Mouse (Mus musculus) myocyte (in vitro differentiated cells): ENCODE measurements around the gene Asphd1. TPM values are rescaled to one million over a fixed set of nuclear protein-coding genes. Genes with fewer than 3 reads are reported as not detected.

Experiments
- H3K27me3 ChIP-seq: one replicate; pipeline ENCODE4 v1.6.1; 2011; ENCODE audit not compliant: control insufficient read depth, insufficient read depth, insufficient read length
- H3K36me3 ChIP-seq: one replicate; pipeline ENCODE4 v1.6.1; 2011; ENCODE audit not compliant: control insufficient read depth, insufficient read depth
- H3K4me2 ChIP-seq: one replicate; pipeline ENCODE4 v1.6.1; 2011; ENCODE audit warnings: low read depth, control low read depth
- H3K4me3 ChIP-seq: one replicate; pipeline ENCODE4 v1.5.1; 2011; ENCODE audit warnings: mild to moderate bottlenecking, control low read depth, moderate library complexity
- H3K79me2 ChIP-seq: one replicate; pipeline ENCODE4 v1.6.1; 2011; ENCODE audit not compliant: control insufficient read depth, insufficient read depth
- H3ac ChIP-seq: one replicate; pipeline ENCODE4 v1.6.1; 2011; ENCODE audit not compliant: control insufficient read depth, insufficient read length
- CEBPB ChIP-seq: IDR thresholded peaks from 2 replicates; pipeline ENCODE4 v1.6.1; 2011; ENCODE audit warnings: mild to moderate bottlenecking, moderate library complexity; ENCODE audit not compliant: poor library complexity, insufficient read depth, severe bottlenecking
- E2F4 ChIP-seq: IDR thresholded peaks from one replicate; pipeline ENCODE4 v1.6.1; 2011; ENCODE audit warnings: mild to moderate bottlenecking, control low read depth, moderate library complexity; ENCODE audit not compliant: insufficient read depth
- MAX ChIP-seq: IDR thresholded peaks from one replicate; pipeline ENCODE4 v1.6.1; 2011; ENCODE audit warnings: low read depth, mild to moderate bottlenecking, control low read depth
- MYOD1 ChIP-seq, 3 experiments: IDR thresholded peaks; one replicate each; pipeline ENCODE4 v1.6.1; 2011; ENCODE audit warnings: control low read depth in 2 of 3, low read depth in 2 of 3, mild to moderate bottlenecking in 2 of 3, moderate library complexity in 1 of 3; ENCODE audit not compliant: insufficient read length in 2 of 3, control insufficient read depth in 1 of 3
- MYOG ChIP-seq, 3 experiments: IDR thresholded peaks; one replicate each; pipeline ENCODE4 v1.6.1; 2011; ENCODE audit warnings: control low read depth in 2 of 3, low read depth in 2 of 3, mild to moderate bottlenecking in 2 of 3; ENCODE audit not compliant: insufficient read length in 2 of 3, control insufficient read depth in 1 of 3, insufficient read depth in 1 of 3
- POLR2A ChIP-seq: IDR thresholded peaks from one replicate; pipeline ENCODE4 v1.6.1; 2011; ENCODE audit warnings: low read depth, mild to moderate bottlenecking, control low read depth, moderate library complexity; ENCODE audit not compliant: insufficient read length
- POLR2AphosphoS2 ChIP-seq: IDR thresholded peaks from one replicate; pipeline ENCODE4 v1.6.1; 2011; ENCODE audit warnings: low read depth, control low read depth; ENCODE audit not compliant: insufficient read length
- REST ChIP-seq: IDR thresholded peaks from one replicate; pipeline ENCODE4 v1.6.1; 2011; ENCODE audit warnings: mild to moderate bottlenecking, control low read depth, moderate library complexity; ENCODE audit not compliant: insufficient read depth, insufficient read length
- SRF ChIP-seq: IDR thresholded peaks from one replicate; pipeline ENCODE4 v1.6.1; 2011; ENCODE audit warnings: low read depth; ENCODE audit not compliant: control insufficient read depth, insufficient read length
- TCF12 ChIP-seq: IDR thresholded peaks from one replicate; pipeline ENCODE4 v1.6.1; 2011; ENCODE audit warnings: mild to moderate bottlenecking, control low read depth; ENCODE audit not compliant: poor library complexity, insufficient read depth, severe bottlenecking
- TCF3 ChIP-seq: IDR thresholded peaks from one replicate; pipeline ENCODE4 v1.6.1; 2011; ENCODE audit warnings: low read depth, control low read depth; ENCODE audit not compliant: insufficient read length
- USF1 ChIP-seq: IDR thresholded peaks from one replicate; pipeline ENCODE4 v1.6.1; 2011; ENCODE audit warnings: low read depth, mild to moderate bottlenecking, control low read depth, moderate library complexity
- polyA plus RNA-seq: library from polyadenylated mRNA; unstranded; fragments of >200 nt; fragmentation: generic; extraction: Trizol; gene quantifications from one replicate; pipeline ENCODE4 v1.2.1, GENCODE M21; 2012; ENCODE audit warnings: missing spikeins

Asphd1 gene
- 0.11 TPM for polyA plus RNA-seq

- Histone ChIP-seq H3K4me2 (peak within 1 kb of the TSS; percentile 69), H3ac (no peak within 1 kb of the TSS), H3K79me2 (no peaks in the 10 kb centered on the region), H3K36me3 (peaks cover 4% of the 10 kb centered on the region), H3K4me3 (no peak within 1 kb of the TSS), H3K27me3 (peaks cover 16% of the 10 kb centered on the region)
- TF ChIP-seq MYOG (IDR thresholded peaks at IDR 0.05; ENCODE audit: control insufficient read depth in 1 of 3, insufficient read depth in 1 of 3, insufficient read length in 2 of 3, low read depth in 2 of 3), result no peak
- no peak for TF ChIP-seq MAX
- no peak for TF ChIP-seq REST
- no peak for TF ChIP-seq SRF
- TF ChIP-seq CEBPB, result no peak
- no peak for TF ChIP-seq POLR2AphosphoS2
- no peak for TF ChIP-seq TCF3
- TF ChIP-seq E2F4, result no peak
- no peak for TF ChIP-seq MYOD1 (IDR thresholded peaks at IDR 0.05; ENCODE audit: control insufficient read depth in 1 of 3, insufficient read length in 2 of 3, low read depth in 2 of 3)
- TF ChIP-seq TCF12, result no peak
- no peak for TF ChIP-seq USF1
- TF ChIP-seq POLR2A, result no peak
These were observed at the start of gene Asphd1 for GRCm38 (mm10) chr7:126949403-126949792. Gene Asphd1 (minus strand): TSS chr7:126949582.

GRCm38 (mm10) chr7:126996449-126996848 lies 47.1 kb upstream of the Asphd1 start:
- Histone ChIP-seq H3K4me2 (no peak overlapping the region), H3K79me2 (no peaks in the 10 kb centered on the region), H3ac (no peak overlapping the region), H3K4me3 (no peak overlapping the region), H3K27me3 (no peaks in the 10 kb centered on the region), H3K36me3 (peaks cover 5% of the 10 kb centered on the region)
- no peak for TF ChIP-seq POLR2AphosphoS2
- no peak for TF ChIP-seq MAX
- TF ChIP-seq TCF3, result no peak
- no peak for TF ChIP-seq SRF
- TF ChIP-seq USF1, result no peak
- TF ChIP-seq MYOD1 (IDR thresholded peaks at IDR 0.05; ENCODE audit: control insufficient read depth in 1 of 3, insufficient read length in 2 of 3, low read depth in 2 of 3), result no peak
- no peak for TF ChIP-seq MYOG (IDR thresholded peaks at IDR 0.05; ENCODE audit: control insufficient read depth in 1 of 3, insufficient read depth in 1 of 3, insufficient read length in 2 of 3, low read depth in 2 of 3)
- TF ChIP-seq E2F4, result no peak
- TF ChIP-seq POLR2A, result no peak
- TF ChIP-seq CEBPB, result no peak
- no peak for TF ChIP-seq TCF12
- TF ChIP-seq REST, result no peak

GRCm38 (mm10) chr7:126988816-126989215 lies 39.4 kb upstream of the Asphd1 start:
- no peak overlapping the region for H3K4me3 ChIP-seq
- no peaks in the 10 kb centered on the region for H3K27me3 ChIP-seq
- H3ac ChIP-seq, result no peak overlapping the region
- H3K79me2 ChIP-seq, result no peaks in the 10 kb centered on the region
- H3K4me2 ChIP-seq, result no peak overlapping the region
- no peak for TF ChIP-seq SRF
- TF ChIP-seq CEBPB, result no peak
- TF ChIP-seq REST, result no peak
- no peak for TF ChIP-seq TCF3
- TF ChIP-seq E2F4, result no peak
- TF ChIP-seq USF1, result no peak
- no peak for TF ChIP-seq MAX
- TF ChIP-seq MYOD1 (IDR thresholded peaks at IDR 0.05; ENCODE audit: control insufficient read depth in 1 of 3, insufficient read length in 2 of 3, low read depth in 2 of 3), result no peak
- no peak for TF ChIP-seq POLR2AphosphoS2
- H3K36me3 ChIP-seq, result no peaks in the 10 kb centered on the region

GRCm38 (mm10) chr7:126986319-126986718 lies 36.9 kb upstream of the Asphd1 start:
- no peaks in the 10 kb centered on the region for H3K36me3 ChIP-seq
- no peaks in the 10 kb centered on the region for H3K27me3 ChIP-seq
- no peak overlapping the region for H3K4me2 ChIP-seq
- no peak overlapping the region for H3K4me3 ChIP-seq
- no peak overlapping the region for H3ac ChIP-seq
- no peak for TF ChIP-seq SRF
- peak in 2 of 3 experiments; percentile 26 to 65 for TF ChIP-seq MYOG (IDR thresholded peaks at IDR 0.05; ENCODE audit: control insufficient read depth in 1 of 3, insufficient read depth in 1 of 3, insufficient read length in 2 of 3, low read depth in 2 of 3)
- TF ChIP-seq MYOD1 (IDR thresholded peaks at IDR 0.05; ENCODE audit: control insufficient read depth in 1 of 3, insufficient read length in 2 of 3, low read depth in 2 of 3), result peak in 1 of 3 experiments; percentile 72
- TF ChIP-seq POLR2AphosphoS2, result peak; percentile 56
- H3K79me2 ChIP-seq, result no peaks in the 10 kb centered on the region

- Histone ChIP-seq H3K36me3 (peaks cover 5% of the 10 kb centered on the region), H3K27me3 (no peaks in the 10 kb centered on the region), H3K79me2 (no peaks in the 10 kb centered on the region), H3K4me3 (no peak overlapping the region), H3K4me2 (peak overlapping the region; percentile 9), H3ac (no peak overlapping the region)
- TF ChIP-seq TCF12, result peak; percentile 23
- TF ChIP-seq CEBPB, result no peak
- TF ChIP-seq USF1, result peak; percentile 66
- no peak for TF ChIP-seq TCF3
- no peak for TF ChIP-seq E2F4
- peak; percentile 13 to 89 (median 67) for TF ChIP-seq MYOD1 (IDR thresholded peaks at IDR 0.05; ENCODE audit: control insufficient read depth in 1 of 3, insufficient read length in 2 of 3, low read depth in 2 of 3)
- TF ChIP-seq MYOG (IDR thresholded peaks at IDR 0.05; ENCODE audit: control insufficient read depth in 1 of 3, insufficient read depth in 1 of 3, insufficient read length in 2 of 3, low read depth in 2 of 3), result peak; percentile 66 to 88 (median 66)
- TF ChIP-seq POLR2AphosphoS2, result peak; percentile 61
These were observed 35.5 kb upstream of the Asphd1 start for GRCm38 (mm10) chr7:126984667-126985444.
